Mouse (Mus musculus) left cerebral cortex, adult 9 months (tissue): ENCODE results near the gene Apex1.
"Not testable (repeated sequence)": the region's sequence is repeated elsewhere in the genome, so short reads cannot be mapped to it uniquely, and the experiment has no call there.

Source experiments
- DNase-seq, 2 experiments: peaks; one replicate each; pipeline ENCODE4 v3.0.0; 2022; ENCODE audit warnings: low spot score in 2 of 2

Apex1 gene

GRCm38 (mm10) chr14:50969558-50970544 is 45.1 kb downstream of the Apex1 start:
- peak; percentile 19 to 38 for DNase-seq

GRCm38 (mm10) chr14:50970822-50971221 is 46.1 kb downstream of the Apex1 start:
- no peak for DNase-seq

GRCm38 (mm10) chr14:50973054-50973453 is 48.3 kb downstream of the Apex1 start:
- not testable (repeated sequence) for DNase-seq

- DNase-seq, result no peak
Measured at GRCm38 (mm10) chr14:50973700-50974099, 48.9 kb downstream of the Apex1 start.

- DNase-seq, result no peak
Measured at GRCm38 (mm10) chr14:50975001-50975400, 50.2 kb downstream of the Apex1 start.

- DNase-seq, result peak in 1 of 2 experiments; percentile 9
Measured at GRCm38 (mm10) chr14:50976674-50977073, 51.9 kb downstream of the Apex1 start.
